Mouse (Mus musculus) activated CD4-positive, CD25-positive, alpha-beta regulatory T cell, adult 9 weeks (primary cell): ENCODE results near the gene Stxbp5. TPM values are rescaled to one million over a fixed set of nuclear protein-coding genes. Genes with fewer than 3 reads are reported as not detected.

Source experiments
- polyA plus RNA-seq: library from polyadenylated mRNA; unstranded; fragments of 100-300 nt; shearing (Covaris generic); gene quantifications from one replicate; pipeline ENCODE4 v1.2.1, GENCODE M21; 2017

The Stxbp5 gene
- polyA plus RNA-seq: 4.4 TPM

DNA sequence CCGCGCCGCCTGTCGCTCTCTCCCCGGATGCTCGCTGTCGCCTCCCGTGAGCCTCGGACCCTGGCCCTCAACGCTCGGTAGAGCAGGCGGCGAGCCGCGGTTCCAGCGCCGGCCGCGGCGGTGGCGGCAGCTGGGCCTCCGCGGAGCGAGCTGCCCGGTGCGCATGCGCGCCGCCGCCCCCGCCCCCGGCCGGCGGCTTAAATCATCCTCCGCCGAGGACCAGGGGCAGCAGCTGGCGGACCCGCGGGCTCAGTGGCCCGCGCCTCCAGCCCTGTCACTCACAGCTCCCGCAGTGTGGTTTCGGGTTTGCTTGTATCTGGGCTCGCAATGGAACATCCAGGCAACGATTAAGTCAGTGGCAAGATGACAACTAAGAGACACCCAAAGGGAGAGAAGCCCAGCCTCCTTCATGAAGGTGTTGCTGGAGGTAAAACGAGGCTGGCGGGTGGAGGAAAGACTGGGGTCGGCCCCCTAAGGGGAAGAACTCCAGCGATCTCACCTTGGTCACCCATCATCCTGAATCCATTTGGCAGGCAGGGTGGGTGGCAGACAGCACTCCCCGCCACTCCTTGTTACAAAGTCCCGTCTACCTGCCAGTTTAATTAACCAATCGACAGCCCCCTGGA is at the start of gene Stxbp5:
Stxbp5 (minus strand) TSS at position 9 of the 626 bp plus-strand sequence.

Other genes starting within 250 kb of the Stxbp5 start
- gene Samd5, start 225.9 kb downstream of the Stxbp5 start, polyA plus RNA-seq: not detected